Mouse (Mus musculus) megakaryocyte, embryonic 14.5 days (primary cell): ENCODE results near the gene Cfap298.

Experiments
- FLI1 ChIP-seq: IDR thresholded peaks from 2 replicates; pipeline ENCODE4 v1.6.1; 2012; ENCODE audit warnings: low read length, inconsistent platforms, mixed read lengths
- GATA1 ChIP-seq: IDR thresholded peaks from 3 replicates; pipeline ENCODE4 v1.6.1; 2012; ENCODE audit warnings: mixed read lengths, low read length, inconsistent platforms, borderline replicate concordance

- TF ChIP-seq GATA1 (no peak), FLI1 (no peak)
Measured at GRCm38 (mm10) chr16:90963231-90963630, 28.3 kb upstream of the Cfap298 start.
